Mouse (Mus musculus) cerebellum, adult 8-10 months (tissue): Measurements from ENCODE around the gene Dchs1.
"Not testable (repeated sequence)": the region's sequence is repeated elsewhere in the genome, so short reads cannot be mapped to it uniquely, and the experiment has no call there.

Source experiments
- DNase-seq: peaks from one replicate; pipeline ENCODE4 v3.0.0; 2022

The Dchs1 gene

DNA sequence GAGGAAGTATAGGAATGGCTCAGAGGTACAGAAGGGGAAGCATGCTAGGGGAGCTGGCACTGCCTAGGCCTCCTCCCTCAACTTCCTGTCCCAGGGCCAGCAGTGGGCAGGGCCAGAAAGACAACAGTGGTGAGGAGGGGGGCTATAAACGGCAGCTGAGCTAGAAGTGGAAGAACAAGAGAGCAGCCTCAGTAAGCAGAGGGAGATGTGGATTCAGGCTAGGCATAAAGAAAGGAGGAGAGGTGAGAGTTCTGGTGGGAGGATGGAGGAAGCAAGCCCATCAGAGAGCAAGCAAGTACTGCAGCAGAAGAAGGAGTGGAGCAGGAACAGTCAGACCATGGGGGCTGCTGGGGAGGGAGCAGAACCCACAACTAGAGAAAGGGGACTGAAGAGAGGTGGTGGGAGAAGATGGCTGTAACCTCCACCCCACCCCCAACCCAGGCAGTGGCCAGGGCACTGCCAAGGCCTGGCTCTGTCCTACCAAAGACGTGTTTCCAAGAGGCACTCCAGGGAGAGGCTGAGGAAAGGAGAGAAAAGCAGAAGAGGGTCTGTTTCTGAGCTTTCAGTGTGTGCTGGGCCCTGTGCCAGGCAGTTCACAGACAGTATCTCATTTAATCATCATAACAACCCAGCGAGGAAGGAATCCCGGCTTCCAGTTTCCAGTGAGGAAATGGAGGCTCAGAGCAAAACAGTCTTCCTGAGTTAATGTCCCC, 8.7 kb downstream of the Dchs1 start:
- DNase-seq, result no peak

DNA sequence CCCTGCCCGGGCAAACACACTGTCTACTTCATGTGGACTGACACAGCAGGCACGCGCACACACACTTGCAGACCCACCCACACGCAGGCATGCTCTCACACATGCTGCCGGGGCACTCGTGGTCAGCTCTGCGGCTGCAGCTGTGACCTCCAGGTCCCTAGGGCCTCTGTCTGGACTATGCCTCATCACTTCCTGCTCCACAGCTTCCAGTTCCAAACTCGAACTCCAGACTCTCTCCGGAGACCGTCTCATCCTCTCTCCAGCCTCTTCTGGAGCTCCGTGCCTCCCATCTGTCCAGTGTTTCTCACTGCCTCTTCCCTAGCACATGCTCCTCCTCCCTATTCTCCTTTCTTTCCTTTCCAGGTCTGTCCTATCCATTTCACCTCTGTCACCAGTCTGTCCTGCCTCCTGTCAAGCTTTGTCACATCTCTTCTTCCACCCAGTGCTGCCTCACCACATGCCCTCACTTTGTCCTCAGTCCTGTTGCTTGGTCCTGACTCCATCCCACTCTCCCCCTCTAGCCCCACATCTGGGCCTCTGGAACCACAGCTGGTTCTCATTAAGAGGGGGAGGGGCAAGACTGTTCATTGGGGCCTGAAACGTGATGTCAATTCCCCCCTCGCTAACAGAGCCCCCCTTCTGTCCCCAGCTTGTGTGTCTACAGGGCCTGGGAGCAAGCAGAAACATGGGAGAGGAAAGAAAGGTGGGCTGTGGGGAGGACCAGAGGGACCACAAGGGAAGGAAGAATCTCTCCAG, 9.5 kb downstream of the Dchs1 start:
- no peak for DNase-seq

DNA sequence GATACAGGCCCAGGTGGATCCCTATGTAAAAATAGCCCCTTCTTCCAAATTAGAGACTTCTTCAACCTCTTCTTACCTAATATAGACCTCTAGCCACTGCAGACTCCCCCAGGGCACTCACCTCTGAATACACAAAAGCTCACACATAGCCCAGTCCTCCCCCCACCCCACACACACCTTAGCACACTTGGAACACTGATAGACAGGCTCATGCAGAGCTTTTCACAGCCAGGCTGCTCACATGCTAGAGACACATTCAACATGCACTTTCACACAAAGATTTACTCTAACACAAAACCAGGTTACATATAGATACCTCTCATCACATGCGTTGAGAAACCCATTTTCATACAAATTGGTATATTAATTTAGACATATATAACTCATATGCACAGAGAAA, 10.1 kb downstream of the Dchs1 start:
- DNase-seq, result no peak

DNA sequence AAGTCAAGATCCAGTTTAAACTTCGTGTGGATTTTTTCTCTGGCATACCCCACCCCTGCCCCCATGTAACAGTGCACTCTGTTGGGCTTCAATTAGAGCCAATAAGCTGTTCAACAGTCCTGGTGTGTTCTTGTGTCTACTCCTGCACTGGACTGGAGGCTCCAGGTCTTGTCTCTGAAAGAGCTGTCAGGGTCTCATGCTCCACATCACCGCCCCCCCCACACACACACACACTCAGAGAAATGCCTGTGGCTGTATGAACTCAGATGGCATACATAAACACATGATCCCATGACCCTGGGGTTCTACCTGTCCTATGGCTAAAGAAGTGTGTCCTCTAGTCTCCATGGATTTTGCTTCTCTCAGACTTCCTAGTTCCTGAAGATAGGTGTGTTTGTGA, 11.4 kb downstream of the Dchs1 start:
- no peak for DNase-seq

DNA sequence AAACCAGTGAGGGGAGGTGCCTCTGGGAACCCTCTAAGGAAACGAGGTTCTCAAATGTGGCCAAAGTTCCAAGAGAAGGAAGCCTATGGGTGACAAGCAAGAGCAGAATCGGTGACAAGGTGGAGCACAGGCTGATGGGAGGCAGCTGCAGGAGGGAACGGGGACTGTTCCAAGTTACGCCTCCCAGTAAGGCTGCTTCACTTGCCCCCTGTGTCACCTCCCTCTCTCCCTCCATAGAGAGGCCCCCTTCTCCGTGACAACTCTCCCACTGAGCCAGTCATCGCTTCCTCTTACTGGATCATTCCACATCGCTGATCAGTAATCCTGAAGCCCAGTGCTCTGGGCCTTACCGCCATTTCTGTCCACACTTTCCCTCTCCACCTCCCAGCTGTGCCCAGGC, 12.8 kb downstream of the Dchs1 start:
- DNase-seq, result no peak

DNA sequence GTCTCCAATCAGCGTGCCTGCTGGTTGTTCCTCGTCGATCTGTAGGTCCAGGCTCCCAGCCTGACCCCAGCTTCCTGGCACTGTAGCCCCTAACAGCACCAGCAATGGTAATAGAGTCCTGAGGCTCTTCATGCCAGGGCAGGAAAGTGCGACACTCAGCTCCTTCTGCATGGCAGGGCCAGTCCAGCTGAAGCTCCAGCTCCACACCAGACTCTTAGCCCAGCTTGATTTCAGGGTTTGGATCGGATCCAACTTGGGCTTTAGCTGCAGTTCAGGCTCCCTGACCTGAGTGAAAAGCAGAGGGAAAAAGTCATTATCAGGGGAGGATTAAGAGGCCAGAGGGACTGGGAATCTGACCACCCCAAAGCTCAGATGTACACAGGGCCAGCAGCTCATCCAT, 14.4 kb downstream of the Dchs1 start:
- no peak for DNase-seq

DNA sequence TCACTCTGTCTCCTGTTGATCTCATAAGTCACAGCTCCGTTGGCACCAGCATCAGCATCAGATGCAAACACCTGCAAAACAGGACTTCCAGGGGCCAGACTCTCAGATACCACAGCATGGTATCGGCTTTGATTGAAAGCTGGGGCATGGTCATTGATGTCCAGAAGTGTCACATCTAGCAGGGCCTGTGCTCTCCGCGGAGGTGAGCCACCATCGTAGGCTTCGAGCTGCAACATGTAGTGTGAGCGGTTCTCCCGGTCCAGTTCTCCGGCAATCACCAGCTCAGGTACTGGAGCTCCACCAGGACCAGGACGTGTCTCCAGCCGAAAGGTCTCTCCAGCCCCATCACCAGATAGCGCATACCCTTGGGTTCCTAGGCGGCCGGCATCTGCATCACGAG, 15.1 kb downstream of the Dchs1 start:
- no peak for DNase-seq

DNA sequence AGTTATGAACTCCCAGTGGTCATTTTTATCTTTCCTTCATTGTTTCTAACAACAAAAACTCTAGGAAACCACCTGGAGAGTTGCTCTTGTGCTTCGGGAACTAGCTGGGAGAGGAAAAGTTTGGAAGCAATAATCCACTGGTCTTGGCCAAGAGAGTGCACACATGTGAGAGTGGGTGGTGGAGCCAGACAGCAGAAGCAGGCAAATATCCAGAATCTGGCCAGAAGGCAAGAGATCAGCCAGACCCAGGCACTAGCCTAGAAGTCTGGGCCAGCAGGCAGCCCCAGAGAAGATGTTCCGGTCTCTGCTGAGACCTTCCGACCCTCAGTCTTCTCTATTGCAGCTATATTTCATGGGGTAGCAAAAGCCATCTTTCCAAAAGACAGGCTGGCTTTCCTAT, 17.5 kb downstream of the Dchs1 start:
- no peak for DNase-seq

DNA sequence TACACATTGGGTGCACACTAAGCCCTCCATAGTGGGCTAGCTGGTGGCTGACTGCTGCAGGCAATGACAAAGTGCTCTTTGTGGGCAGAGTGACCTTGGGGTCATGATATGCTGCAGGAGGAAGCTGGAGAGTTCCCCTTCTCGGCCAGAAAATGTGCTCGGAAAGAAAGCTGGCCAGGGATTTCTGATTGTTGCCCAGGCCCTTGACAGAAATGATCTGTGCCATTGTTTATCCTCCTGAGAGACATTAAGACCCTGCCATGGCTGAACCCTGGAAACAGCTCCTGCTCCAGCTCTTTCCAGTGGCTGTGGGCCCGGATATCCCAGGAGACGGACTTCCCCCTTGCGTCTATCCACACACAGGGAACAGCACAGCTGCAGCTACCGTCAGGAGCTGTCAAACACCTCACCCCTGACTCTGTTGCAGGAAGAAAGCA, 19.7 kb downstream of the Dchs1 start:
- no peak for DNase-seq

DNA sequence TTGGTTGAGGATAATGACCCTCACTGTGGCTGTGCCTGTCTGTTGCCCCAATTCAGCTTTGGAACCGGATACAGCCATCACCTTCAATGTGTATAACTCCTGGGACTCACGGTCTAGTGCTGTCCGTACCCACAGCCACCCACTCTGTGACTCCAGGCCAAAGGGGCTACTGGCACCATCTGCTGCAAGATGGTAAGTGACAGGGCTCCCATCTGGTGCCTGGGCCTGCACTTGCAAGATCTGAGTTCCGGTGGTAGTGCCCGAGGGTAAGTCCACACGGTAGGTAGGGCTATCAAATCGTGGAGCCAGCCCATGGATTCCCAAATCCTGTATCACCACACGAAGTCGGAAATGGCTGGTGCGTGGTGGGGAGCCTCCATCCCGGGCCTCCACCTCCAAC, 23.1 kb downstream of the Dchs1 start:
- no peak for DNase-seq

DNA sequence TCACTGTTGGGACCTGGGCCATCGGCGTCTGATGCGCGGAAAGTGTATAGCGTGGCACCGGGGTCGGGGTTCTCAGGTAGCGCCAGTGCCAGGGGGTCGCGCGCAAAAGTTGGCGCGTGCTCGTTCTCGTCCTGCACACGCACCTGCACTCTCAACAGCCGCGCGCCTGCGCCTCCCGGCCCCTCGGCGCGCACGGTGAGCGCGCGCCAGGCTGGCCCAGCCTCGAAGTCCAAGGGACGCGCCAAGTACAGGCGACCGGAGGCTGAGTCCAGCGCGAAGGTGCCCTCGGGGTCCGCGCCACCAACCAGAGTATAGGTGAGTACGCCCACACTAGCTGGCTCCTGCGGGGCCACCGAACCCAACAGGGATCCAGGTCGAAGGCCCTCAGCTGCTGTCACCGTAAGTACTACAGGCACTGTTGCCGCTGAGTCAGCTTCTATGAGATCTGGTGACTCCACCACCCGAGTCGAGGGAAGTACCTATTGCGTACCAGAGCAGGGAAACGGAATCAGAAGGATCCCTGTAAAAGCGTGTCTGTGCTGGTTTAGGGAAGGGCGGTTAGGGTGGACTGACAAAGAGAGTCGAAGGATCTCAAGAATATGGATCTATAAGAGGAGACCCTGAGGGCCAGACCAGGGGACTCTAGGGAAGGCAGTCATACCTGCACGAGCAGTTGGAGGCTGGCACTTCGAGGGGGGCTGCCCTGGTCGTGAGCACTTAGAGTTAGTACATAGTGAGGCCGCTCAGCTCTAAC, 24.8 kb downstream of the Dchs1 start:
- DNase-seq, result no peak

DNA sequence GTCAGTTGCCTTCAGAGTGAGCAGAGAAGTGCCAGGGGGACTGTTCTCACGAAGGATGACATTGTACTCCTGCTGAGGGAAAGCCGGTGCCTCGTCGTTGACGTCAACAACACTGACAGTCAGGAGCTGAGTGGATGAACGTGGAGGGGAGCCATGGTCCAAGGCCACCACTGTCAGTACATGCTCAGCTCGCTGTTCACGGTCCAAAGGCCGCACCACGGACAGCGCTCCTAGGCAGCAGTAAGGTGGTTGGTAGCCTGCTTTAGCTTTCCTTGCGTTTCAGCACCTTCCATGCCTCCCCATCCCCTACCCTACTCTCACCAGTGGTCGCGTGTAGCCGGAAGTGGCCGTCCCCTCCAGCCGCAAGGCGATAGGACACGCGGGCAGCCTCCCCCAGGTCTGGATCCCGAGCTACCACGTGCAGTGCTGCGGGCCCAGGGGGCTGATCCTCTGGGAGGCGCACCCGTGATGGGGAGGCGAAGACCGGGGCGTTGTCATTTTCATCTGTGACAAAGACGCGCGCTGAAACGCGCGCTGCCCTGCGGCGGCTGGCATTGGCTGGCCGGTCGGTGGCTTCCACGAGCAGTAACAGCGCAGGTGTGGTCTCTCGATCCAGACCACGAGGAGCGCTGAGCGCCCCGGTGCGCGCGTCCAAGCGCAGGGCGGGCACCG, 25.5 kb downstream of the Dchs1 start:
- DNase-seq, result no peak

DNA sequence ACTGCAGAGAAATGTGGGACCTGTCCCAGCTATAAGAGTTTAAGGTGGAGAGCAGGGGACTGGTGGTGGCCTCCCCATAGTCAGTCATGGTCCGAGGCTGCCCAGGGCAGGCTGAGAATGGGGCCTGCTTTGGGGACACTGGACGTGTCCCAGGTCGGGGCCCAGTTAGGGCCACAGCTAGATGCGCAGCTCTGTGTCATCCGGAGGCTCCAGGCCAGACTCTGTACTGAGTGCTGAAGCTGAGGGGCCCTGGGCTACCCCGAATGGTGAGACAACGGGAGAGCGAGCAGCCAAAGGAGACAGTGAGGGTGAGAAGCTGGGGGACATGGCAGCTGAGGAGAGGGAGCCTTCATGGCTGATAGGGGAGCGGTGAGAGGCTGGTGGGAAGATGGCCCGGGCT, 34.2 kb downstream of the Dchs1 start:
- DNase-seq, result no peak

DNA sequence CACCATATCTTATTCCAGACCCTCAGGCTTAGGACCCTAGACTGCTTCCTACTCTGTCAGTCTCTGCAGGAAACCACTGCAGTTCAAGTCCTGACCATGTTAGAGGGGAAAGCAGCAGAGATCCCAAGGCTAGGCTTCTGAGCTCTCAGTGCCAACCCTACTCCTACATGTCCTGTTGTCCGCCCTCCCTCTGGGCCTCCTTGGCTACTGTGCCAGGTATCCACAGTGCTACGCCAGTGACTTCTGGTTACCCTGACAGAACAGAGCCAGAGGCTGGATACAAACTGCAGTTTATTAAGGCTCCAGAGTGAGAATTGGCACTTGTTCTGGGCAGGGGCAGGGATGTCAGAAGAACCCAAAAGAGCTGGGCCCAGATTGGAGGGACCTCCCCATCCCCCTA, 34.7 kb downstream of the Dchs1 start:
- DNase-seq, result no peak

DNA sequence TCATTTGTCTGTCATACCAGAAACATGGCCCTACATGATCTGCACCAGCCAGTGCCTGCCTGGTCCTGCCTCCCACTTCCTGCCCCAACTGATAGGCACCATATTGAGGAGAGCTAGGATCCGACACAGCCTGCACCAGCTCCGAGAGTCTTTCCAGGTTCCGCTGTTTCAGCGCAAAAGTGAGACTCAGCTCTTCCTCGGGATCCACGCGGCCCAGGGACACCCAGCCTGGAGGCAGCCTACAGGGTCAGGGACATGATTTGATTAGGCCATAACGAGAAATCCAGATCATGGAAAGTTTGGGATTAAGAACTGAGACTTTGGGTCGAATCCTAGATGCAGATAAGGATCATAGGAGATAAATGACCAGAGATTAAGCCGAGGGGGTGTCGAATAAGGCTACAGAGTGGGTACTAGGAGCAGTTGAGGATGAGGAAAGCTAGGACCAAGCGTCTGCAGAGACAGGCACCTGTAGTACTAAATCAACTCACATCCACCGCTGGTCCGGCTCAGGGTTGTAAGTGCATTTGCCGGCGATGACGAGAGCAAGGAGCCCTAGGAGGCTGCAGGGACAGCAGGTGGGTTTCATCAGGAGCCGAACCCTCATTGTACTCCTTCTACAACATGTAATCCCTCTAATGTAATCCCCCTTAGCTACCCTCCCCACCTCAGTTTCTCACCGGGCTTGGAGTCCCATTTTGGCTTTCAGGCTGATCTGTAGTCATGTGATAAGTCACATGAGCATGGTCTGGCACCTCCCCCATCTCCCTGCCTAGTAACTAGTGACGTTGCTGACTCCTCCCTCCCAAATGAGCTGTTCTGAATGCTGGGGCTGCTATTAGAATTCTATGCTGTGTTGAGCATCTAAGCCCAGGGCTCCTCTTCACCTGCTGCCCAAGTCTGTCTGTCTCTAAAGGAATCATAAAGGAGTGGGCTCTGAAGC, 35.7 kb downstream of the Dchs1 start, which contains the start of gene Tpp1:
Tpp1 (minus strand) TSS at position 745 of the 943 bp plus-strand sequence.
- peak; percentile 93 for DNase-seq

DNA sequence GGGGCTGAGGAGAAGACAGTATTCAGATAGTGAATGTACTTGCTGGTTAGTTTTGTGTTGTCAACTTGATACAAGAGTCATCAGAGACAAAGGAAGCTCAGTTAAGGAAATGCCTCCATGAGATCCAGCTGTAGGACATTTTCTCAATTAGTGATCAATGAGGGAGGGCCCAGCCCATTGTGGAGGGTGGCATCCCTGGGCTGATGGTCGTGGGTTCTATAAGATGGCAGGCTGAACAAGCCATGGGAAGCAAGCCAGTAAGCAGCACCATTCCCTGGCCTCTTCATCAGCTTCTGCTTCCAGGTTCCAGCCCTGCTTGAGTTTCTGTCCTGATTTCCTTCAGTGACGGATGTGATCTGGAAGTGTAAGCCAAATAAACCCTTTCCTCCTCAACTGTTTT, 39.7 kb downstream of the Dchs1 start:
- DNase-seq, result no peak

DNA sequence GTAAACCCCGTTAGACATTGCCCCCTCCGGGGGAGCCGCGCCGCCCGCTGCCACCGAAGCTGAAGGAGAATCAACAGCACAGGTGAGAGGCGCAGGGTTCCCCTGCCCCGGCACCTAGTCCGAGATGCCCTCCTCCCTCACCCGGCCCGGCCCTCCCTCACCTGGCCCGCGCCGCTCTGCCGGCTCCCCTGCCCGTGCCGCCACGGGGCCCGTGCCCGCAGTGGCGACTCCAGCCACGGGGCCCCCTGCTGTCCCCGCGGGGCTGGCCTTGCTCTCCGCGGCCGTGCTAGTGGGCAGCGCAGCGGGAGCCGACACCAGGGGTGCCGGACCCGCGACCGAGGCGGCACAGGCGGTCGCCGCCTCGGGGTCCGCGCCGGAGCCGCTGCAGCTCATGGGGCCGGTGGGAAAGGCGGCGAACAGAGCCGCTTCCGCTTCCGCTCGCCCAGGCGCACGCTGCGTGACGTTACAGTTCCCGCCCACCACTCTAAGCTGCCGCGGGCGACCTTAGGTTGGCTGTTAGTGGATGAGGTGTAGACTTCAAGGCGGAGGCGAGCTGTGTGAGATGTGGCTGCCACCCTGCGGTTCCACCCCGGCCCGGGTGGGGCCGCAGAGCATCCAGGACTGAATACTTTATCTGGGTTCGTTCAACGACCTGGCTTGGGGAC, 43.4 kb downstream of the Dchs1 start, which contains the start of gene Taf10:
Taf10 (minus strand) TSS at position 436 of the 665 bp plus-strand sequence.
- peak; percentile 78 for DNase-seq

DNA sequence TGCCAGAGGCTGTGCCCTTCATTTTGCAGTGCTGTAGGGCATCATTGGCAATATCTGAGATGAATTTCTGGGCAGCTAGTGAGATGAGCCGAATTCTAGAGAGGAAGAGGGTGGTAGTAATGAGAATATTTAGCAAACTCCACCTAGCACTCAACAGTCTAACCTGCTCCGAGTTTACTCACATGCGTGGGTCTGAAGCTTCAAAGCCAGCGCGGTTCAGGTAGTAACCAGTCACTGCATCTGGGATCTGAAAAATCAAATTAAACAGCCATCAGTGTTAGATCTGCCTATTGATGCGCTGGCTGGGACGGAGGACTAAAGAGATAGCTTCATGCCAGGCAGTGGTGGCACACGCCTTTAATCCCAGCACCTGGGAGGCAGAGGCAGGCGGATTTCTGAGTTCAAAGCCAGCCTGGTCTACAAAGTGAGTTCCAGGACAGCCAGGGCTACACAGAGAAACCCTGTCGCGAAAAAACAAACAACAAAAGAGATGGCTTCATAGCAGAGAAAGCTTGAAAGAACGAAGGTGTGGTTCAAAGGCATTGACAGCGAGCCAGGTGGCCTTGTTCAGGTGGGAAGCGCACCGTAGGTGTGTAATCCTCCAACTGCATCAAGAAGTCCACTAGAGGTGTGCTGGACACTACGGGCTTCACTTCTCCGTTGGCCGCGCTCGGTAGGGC, 44.1 kb downstream of the Dchs1 start:
- not testable (repeated sequence) for DNase-seq

DNA sequence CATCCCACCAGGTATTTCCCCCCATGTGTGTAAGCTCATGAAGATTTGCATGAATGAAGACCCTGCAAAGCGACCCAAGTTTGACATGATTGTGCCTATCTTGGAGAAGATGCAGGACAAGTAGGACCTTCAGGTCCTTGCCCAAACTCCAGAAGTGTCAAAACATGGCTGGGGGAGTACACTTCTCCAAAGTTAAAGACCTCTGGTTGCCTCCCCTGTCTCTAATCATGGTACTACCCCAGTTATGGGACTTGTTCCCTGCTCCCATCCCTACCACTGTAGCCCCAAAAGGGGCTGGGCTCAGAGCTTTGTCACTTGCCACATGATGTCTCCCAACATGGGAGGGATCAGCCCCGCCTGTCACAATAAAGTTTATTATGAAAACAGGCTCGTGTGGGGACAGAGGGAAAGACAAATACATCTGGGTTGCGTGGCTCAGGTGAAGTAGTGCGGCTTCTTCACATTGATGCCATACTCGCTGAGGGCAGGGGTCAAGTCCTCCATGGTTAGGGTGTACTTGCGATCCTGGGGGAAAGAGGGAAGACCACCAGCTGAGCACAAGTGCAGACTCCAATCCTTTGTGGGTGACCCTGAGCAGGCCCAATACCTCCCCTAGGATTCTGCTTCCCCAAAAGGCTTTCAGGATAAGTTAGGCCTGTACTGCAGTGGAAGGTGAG, 44.8 kb downstream of the Dchs1 start:
- not testable (repeated sequence) for DNase-seq

DNA sequence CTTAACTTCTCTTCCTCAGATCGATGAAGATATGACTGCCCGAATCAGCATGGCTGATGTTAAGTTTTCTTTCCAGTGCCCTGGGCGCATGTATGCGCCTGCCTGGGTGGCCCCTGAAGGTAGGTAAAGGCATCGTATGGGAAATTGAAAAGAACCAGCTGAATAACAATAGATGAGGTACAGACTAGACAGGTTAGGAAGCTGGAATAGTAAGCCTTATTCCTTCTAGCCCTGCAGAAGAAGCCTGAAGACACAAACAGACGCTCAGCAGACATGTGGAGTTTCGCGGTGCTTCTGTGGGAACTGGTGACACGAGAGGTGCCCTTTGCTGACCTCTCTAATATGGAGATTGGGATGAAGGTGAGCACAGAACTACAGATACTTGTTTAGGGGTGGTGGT, 45.5 kb downstream of the Dchs1 start:
- DNase-seq, result no peak
